Mouse (Mus musculus): ENCODE results near the gene Sirt7.
A peak's percentile ranks its signal among the peaks of the same experiment; 100 is the strongest.

Sirt7 gene

GRCm38 (mm10) chr11:120625152-120625775 lies at the start of gene Sirt7:
Gene Sirt7 (minus strand): TSS chr11:120625240.
- ATAC-seq (ENCODE audit: low TSS enrichment): no peak

- ATAC-seq (ENCODE audit: low TSS enrichment): no peak
These were observed 48.6 kb upstream of the Sirt7 start for GRCm38 (mm10) chr11:120673594-120674122.

- ATAC-seq (ENCODE audit: low TSS enrichment): peak; percentile 98
These were observed 47.9 kb upstream of the Sirt7 start, which contains the start of gene Aspscr1 for GRCm38 (mm10) chr11:120672687-120673593. Gene Aspscr1 (plus strand): TSS chr11:120672973.

DNA sequence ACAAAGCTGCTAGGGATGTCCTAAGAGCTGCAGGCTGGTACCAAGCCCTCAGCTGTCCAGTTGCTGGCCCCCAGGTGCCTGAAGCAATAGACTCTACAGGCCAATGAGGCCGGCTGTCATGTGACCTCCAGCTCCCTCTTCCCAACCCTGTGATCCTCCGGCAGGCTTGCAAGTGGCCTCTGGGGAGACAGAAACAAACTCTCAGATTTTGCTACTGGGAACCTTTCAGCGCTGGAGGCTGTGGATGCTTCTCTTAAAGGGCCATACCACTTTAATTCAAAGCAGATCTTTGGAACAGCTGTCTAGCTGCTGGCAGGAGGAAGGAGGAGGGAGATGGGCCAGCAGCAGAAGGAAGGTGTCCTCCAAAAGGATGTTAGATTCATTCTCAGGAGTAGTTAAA lies 41.6 kb upstream of the Sirt7 start:
- ATAC-seq (ENCODE audit: low TSS enrichment): no peak

GRCm38 (mm10) chr11:120665406-120665805 lies 40.4 kb upstream of the Sirt7 start:
- ATAC-seq (ENCODE audit: low TSS enrichment): no peak

DNA sequence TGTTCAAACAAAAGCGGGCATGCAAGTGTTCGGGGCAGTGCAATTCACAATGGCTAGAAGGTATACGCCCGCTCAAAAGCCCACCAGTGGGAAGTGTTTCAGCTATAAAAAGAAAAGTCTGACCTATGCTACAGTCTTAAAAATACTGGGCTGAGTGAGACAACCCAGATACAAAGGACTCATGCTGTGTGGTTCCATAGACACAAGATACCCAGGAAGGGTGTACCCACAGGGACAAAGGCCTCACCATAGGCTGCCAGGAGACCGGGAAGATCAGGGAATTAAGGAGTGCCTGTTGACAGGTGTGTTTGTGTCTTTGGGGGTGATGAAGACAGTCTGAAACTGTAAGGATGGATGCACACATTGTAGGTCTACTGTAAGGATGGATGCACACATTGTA lies 38.7 kb upstream of the Sirt7 start:
- no peak for ATAC-seq (ENCODE audit: low TSS enrichment)

GRCm38 (mm10) chr11:120662759-120663158 lies 37.7 kb upstream of the Sirt7 start:
- ATAC-seq (ENCODE audit: low TSS enrichment): no peak

- ATAC-seq (ENCODE audit: low TSS enrichment): no peak
These were observed 36.0 kb upstream of the Sirt7 start, which contains the start of gene Notum for GRCm38 (mm10) chr11:120661076-120661460. Gene Notum (minus strand): TSS chr11:120661175.

DNA sequence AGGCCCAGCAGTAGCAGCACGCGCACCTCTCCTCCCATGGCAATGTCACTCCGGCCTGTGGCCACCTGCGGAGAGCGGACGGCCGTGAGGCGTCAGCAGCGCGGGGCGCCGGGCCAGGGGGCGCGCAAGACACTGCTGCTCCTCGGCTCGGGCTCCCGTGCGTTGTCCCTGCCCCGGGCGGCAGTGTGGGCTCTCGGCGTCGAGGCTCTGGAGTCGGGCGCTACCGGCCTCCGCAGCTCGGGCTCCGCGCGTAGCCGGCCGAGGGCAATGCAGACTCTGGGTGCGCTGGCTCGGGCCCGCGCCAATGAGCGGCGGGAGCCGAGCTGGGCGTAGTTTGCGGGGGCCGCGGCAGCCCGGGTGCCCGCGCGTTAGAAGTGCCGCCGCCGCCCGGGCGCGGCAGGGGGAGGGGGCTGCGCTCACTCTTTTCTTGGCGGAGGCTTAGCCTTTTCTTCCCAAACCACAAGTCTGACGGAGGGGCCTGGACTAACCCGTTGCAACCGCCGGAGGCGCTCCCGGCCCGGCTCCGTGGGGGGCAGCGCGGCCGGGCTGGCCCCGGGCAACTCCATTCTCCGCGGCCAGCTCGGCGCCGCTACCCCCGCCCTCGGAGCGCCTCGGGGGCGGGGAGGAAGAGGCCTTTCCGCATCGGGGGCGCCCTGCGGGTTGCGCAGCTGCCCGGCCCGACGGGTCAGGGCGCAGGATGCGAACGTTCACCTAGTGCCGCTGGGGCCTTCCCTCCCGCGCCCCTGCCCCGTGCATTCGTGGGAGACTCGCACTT lies 35.4 kb upstream of the Sirt7 start:
- ATAC-seq (ENCODE audit: low TSS enrichment): no peak

DNA sequence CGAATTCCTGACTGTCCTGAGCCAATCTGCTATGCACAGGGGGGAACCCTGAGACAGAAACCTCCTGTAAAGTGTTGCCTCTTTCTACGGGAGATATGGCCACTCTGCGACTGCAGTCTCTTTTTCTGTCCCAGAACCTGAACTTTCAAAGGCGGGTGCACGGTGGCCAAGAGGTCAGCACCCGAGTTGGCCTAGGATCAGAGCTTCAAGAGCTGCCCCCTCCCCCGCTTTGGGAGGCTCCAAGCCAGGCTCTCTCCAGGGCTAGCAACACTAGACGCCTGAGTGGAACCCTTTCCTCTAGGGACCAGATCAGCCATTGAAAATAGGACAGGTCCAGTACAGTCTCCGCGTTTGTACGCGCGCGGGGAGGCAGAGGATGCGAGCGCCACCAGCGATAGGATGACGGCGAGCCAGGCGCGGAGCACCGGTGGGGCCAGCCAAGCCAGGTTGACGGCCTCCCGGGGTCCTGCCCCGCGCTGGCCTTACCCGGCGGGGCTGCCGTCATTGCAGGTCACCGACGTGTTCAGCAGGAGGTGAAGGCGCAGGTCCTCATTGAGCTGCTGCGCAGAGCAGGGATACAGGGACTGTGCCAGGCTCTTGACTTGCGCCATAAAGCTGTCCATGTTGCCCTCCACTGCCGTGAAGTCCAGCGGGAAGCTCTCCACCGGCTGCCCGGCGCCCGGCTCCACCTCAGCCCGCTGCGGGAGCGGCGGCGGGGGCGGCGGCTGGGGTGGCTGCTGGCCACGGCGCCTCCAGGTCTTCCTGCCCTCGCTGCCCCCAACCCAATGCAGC lies 34.7 kb upstream of the Sirt7 start:
- no peak for ATAC-seq (ENCODE audit: low TSS enrichment)

GRCm38 (mm10) chr11:120658876-120659410 lies 33.9 kb upstream of the Sirt7 start:
- no peak for ATAC-seq (ENCODE audit: low TSS enrichment)

GRCm38 (mm10) chr11:120657301-120657700 lies 32.3 kb upstream of the Sirt7 start:
- ATAC-seq (ENCODE audit: low TSS enrichment): no peak

DNA sequence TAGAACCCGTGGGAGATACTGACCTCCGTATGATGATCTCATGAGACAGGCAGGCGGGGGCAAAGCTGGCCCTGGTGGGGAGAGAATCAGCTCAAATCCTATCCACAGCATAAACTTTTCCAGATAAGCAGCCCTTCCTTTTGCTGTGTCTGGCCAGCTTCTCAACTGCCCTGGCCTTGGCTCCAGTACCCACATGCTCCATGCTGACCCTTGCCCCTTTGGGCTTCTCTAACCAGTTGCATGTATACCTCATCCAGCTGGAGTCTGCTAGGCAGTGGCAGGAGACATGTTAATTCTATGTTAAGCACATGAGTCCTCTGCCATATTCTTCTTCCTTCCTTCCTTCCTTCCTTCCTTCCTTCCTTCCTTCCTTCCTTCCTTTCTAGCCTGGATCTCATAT lies 29.7 kb upstream of the Sirt7 start:
- ATAC-seq (ENCODE audit: low TSS enrichment): no peak

DNA sequence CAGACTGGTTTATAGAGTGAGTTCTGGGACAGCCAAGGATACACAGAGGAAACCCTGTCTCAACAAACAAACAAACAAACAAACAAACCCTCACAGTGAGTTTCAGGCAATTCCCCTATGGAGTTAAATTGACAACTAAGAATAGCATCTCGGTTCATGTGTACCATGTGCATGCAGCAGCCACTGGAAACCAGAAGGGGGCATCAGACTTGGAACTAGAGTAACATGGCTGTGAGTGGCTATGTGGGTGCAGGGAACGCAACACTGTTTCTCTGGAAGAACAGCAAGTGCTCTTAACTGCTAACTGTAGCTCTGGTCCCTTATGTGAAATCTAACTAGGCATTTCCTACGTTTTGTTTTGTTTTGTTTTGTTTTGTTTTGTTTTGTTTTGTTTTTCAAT lies 26.8 kb upstream of the Sirt7 start:
- ATAC-seq (ENCODE audit: low TSS enrichment): no peak

DNA sequence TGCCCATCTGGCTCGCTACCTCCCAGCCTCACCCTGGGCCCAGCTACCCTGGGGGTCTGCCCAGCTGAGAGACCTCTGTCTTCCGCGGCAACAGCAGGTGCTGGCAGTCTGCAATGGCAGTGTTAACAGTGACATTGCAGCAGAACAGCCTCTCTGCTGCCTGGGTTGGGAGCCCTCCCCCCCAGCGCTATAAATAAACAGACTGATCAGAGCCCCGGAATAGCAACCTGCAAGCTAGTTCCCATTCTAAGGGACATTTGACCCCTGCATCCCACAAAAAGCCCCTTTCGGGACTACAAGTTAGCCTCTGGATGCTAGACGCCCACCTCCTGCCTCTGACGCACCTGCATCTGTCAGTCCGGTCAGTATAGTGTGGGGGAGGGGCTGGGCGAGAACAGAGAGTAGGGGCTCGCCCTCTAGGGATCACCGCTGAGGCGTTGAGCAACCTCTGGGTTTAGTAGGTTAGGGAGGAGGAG lies 23.0 kb upstream of the Sirt7 start, which contains the start of gene Myadml2:
Myadml2 (minus strand) TSS at position 158 of the 476 bp plus-strand sequence.
- peak; percentile 42; the same call in 1 of the 2 replicates for ATAC-seq (ENCODE audit: low TSS enrichment)

- ATAC-seq (ENCODE audit: low TSS enrichment): no peak
These were observed 22.2 kb upstream of the Sirt7 start for GRCm38 (mm10) chr11:120647047-120647830.

DNA sequence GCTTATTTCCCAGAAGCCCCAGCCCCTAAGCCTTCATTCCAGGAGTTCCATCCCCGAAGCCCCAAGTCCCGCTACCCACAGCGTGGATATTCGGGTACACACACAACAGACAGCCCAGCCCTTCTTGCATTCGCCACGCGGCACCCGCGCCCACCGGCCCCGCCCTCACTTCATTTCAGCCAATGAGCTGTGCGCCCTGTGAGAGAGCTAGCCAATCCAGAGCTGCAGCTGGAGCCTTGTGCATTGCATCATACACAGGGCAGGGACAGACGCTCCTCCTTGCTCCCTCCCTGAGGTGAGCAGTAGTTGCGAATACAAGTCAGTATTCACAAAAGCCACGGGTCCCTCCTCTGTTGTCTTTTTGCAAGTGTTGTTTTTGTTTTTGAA lies 18.6 kb upstream of the Sirt7 start, which contains the start of gene Pycr1:
Pycr1 (minus strand) TSS at position 169 of the 387 bp plus-strand sequence.
- peak; percentile 99 for ATAC-seq (ENCODE audit: low TSS enrichment)

- ATAC-seq (ENCODE audit: low TSS enrichment): 0 out of 2 replicates have a peak, but pooled peaks have one; percentile 22
These were observed 18.0 kb upstream of the Sirt7 start for GRCm38 (mm10) chr11:120642939-120643600.

DNA sequence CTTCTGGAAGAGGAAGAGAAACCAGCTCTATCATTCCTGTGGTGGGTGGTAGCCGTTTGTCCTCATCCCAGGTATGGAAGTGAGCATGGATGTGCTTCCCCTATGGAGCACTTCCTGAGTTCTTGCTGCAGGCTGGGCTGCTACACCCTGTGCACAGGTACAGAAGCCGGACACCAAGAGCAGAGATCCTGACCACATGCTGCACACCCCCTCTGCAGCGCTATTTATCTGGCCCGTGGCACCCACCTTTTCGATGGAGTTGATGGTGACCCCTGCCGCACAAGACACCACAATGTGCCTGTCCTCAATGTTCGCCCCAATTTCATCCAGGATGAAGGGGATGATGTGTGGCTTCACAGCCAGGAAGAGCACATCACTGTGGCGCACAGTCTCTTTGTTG lies 16.8 kb upstream of the Sirt7 start:
- no peak for ATAC-seq (ENCODE audit: low TSS enrichment)
